Mouse (Mus musculus): ENCODE results near the gene Unc5b.

- TF ChIP-seq CTCF (IDR thresholded peaks at IDR 0.05; ENCODE audit: low read depth, low read length) (no peak), POLR2A (IDR thresholded peaks at IDR 0.05; ENCODE audit: borderline replicate concordance, low read depth, low read length) (peak; percentile 82; the same call in 1 of the 2 replicates)
These were observed 79.1 kb downstream of the Unc5b start, which contains the start of gene Slc29a3 for GRCm38 (mm10) chr10:60752040-60753020.

Data from bone marrow macrophage, adult 2 months (primary cell).